Mouse (Mus musculus) layer of hippocampus, adult 9-10 months (tissue): ENCODE results near the gene Myo10.

ENCODE experiments used
- DNase-seq: peaks from one replicate; pipeline ENCODE4 v3.0.0; 2022; ENCODE audit warnings: low spot score

The Myo10 gene

GRCm38 (mm10) chr15:25844013-25844570 lies 221.8 kb downstream of the Myo10 start:
- DNase-seq = no peak

- DNase-seq = no peak
Measured at GRCm38 (mm10) chr15:25844771-25845170, 222.4 kb downstream of the Myo10 start.

GRCm38 (mm10) chr15:25847576-25848168 lies 225.3 kb downstream of the Myo10 start:
- no peak for DNase-seq

GRCm38 (mm10) chr15:25850552-25850951 lies 228.2 kb downstream of the Myo10 start:
- no peak for DNase-seq

- DNase-seq = no peak
Measured at GRCm38 (mm10) chr15:25854270-25854904, 232.1 kb downstream of the Myo10 start.

GRCm38 (mm10) chr15:25858611-25859058 lies 236.3 kb downstream of the Myo10 start:
- DNase-seq = no peak

- no peak for DNase-seq
Measured at GRCm38 (mm10) chr15:25859469-25859868, 237.1 kb downstream of the Myo10 start.

GRCm38 (mm10) chr15:25861900-25862299 lies 239.6 kb downstream of the Myo10 start:
- DNase-seq = no peak
